Mouse (Mus musculus): ENCODE measurements at regions not wholly inside any gene's neighbourhood (a gene's known extent, or its start where the extent isn't known, plus 50 kb on each side); places are given as distances from the start of the nearest gene placed in this dataset.
A peak's percentile ranks its signal among the peaks of the same experiment; 100 is the strongest.

DNA sequence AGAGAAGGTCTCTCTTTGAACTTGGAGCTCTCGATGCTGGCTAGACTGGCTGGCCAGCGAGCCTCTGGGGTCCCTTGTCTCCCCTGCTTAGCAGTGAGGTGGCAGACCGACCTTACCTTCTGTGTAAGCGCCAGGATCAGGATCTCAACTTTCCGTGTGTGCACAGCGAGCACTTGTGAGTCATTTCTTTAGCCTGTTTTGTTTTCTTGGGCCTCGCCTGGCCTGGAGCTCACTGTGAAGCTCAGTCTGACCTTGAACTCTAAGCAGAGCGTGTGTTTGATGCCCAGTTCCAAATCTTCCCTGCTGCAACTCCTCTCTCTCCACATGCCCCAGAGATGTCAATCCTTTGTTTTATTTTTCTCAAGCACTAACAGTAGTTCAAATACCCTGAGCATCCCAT, 77.6 kb upstream of the Tgfbr2 start:
- TF ChIP-seq CTCF (IDR thresholded peaks at IDR 0.05; ENCODE audit: low read depth): no peak
- no peak overlapping the region for H3K27ac ChIP-seq
- H3K9ac ChIP-seq (ENCODE audit: low read depth, low read length): no peak overlapping the region
- ATAC-seq (replicated peaks; ENCODE audit: low FRiP score, low read depth): no peak
- no peak overlapping the region for H3K4me2 ChIP-seq (ENCODE audit: low read length)
- no peaks in the 10 kb centered on the region for H3K27me3 ChIP-seq (ENCODE audit: insufficient read depth, low read length)
- peaks cover 3% of the 10 kb centered on the region; the same call in 1 of the 2 replicates for H3K9me3 ChIP-seq (replicated peaks; ENCODE audit: low read length)
- no peak overlapping the region for H3K4me3 ChIP-seq (replicated peaks; ENCODE audit: low read depth, low read length)
- no peaks in the 10 kb centered on the region for H3K36me3 ChIP-seq (ENCODE audit: insufficient read depth, low read length)
- 72% methylated on average over 8 of the region's 8 CpGs for WGBS
- no peak for DNase-seq (ENCODE audit: low spot score)
- H3K4me1 ChIP-seq (replicated peaks; ENCODE audit: insufficient read depth, low read length): no peaks in the 10 kb centered on the region

DNA sequence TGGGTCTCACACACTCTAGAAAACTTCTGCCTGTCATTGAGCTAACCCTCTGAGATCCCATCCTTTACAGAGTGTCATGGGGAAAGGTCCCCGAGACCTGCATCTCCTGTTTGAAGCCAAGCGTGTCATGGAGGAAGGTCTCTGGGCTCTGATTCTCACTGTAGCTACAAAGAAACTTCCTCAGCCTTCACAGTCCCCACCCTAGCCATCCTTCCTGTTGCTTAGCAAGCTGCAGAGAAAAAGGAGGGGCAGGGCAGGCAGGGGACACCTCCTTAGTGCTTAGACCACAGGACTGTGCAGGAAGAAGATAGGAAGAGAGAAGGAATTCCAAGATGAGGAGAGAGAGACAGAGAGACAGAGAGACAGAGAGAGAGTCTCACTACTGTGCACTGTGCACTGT, 74.6 kb upstream of the Tgfbr2 start:
- H3K27me3 ChIP-seq (ENCODE audit: insufficient read depth, low read length): no peaks in the 10 kb centered on the region
- H3K9ac ChIP-seq (ENCODE audit: low read depth, low read length): no peak overlapping the region
- no peak for ATAC-seq (replicated peaks; ENCODE audit: low FRiP score, low read depth)
- no peak for TF ChIP-seq CTCF (IDR thresholded peaks at IDR 0.05; ENCODE audit: low read depth)
- DNase-seq (ENCODE audit: low spot score): no peak
- H3K4me3 ChIP-seq (replicated peaks; ENCODE audit: low read depth, low read length): no peak overlapping the region
- H3K4me1 ChIP-seq (replicated peaks; ENCODE audit: insufficient read depth, low read length): no peaks in the 10 kb centered on the region
- H3K36me3 ChIP-seq (ENCODE audit: insufficient read depth, low read length): no peaks in the 10 kb centered on the region
- WGBS: 64% methylated on average over 2 of the region's 2 CpGs
- H3K9me3 ChIP-seq (replicated peaks; ENCODE audit: low read length): peaks cover 3% of the 10 kb centered on the region; the same call in 1 of the 2 replicates
- no peak overlapping the region for H3K4me2 ChIP-seq (ENCODE audit: low read length)
- no peak overlapping the region for H3K27ac ChIP-seq

DNA sequence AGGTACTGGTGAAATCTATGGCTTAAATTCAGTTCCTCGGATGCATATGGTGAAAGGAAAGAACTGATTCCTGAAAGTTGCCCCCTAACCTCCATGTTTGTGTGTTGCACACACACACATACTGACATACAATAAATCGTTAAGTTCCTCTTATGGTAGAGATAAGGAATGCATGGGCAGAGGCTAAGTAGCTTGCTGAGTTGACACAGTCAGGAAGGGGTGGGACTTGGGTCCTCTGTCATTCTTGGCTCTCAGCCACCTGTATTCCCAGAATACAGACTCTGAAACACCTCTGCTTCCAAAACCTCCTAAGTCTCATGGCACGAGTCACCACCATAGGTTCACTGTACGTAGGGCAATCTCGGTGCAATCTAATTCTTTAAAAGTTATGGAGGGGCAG, 70.0 kb upstream of the Tgfbr2 start:
- Histone ChIP-seq H3K27ac (no peak overlapping the region), H3K4me3 (replicated peaks; ENCODE audit: low read depth, low read length) (no peak overlapping the region), H3K36me3 (ENCODE audit: insufficient read depth, low read length) (no peaks in the 10 kb centered on the region), H3K27me3 (ENCODE audit: insufficient read depth, low read length) (no peaks in the 10 kb centered on the region), H3K9me3 (replicated peaks; ENCODE audit: low read length) (no peaks in the 10 kb centered on the region), H3K4me2 (ENCODE audit: low read length) (no peak overlapping the region), H3K4me1 (replicated peaks; ENCODE audit: insufficient read depth, low read length) (0 out of 2 replicates have a peak, but pooled peaks cover under 1% of the 10 kb centered on the region), H3K9ac (ENCODE audit: low read depth, low read length) (no peak overlapping the region)
- no peak for TF ChIP-seq CTCF (IDR thresholded peaks at IDR 0.05; ENCODE audit: low read depth)
- DNase-seq (ENCODE audit: low spot score): peak; percentile 61
- 66% methylated on average over 5 of the region's 5 CpGs for WGBS
- ATAC-seq (replicated peaks; ENCODE audit: low FRiP score, low read depth): no peak

DNA sequence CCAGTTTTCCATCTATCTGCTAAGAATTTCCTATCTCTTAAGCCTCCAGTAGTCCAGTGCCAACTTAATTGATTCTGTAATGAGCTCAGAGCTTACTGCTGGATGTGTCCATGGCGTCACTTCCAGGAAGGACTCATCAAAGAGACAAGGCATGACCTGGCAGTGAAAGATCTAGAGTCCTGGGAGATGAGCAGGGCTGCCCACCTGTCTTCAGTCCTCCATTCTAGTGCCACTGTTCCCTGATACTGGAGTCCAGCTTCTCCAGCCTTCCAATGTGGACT, 69.4 kb upstream of the Tgfbr2 start:
- Histone ChIP-seq H3K27me3 (ENCODE audit: insufficient read depth, low read length) (no peaks in the 10 kb centered on the region), H3K36me3 (ENCODE audit: insufficient read depth, low read length) (no peaks in the 10 kb centered on the region), H3K9me3 (replicated peaks; ENCODE audit: low read length) (no peaks in the 10 kb centered on the region), H3K4me3 (replicated peaks; ENCODE audit: low read depth, low read length) (no peak overlapping the region), H3K4me2 (ENCODE audit: low read length) (no peak overlapping the region), H3K9ac (ENCODE audit: low read depth, low read length) (no peak overlapping the region), H3K4me1 (replicated peaks; ENCODE audit: insufficient read depth, low read length) (0 out of 2 replicates have a peak, but pooled peaks cover 3% of the 10 kb centered on the region), H3K27ac (no peak overlapping the region)
- no peak for DNase-seq (ENCODE audit: low spot score)
- no peak for TF ChIP-seq CTCF (IDR thresholded peaks at IDR 0.05; ENCODE audit: low read depth)
- no peak for ATAC-seq (replicated peaks; ENCODE audit: low FRiP score, low read depth)
- 96% methylated on average over 1 of the region's 1 CpGs for WGBS

DNA sequence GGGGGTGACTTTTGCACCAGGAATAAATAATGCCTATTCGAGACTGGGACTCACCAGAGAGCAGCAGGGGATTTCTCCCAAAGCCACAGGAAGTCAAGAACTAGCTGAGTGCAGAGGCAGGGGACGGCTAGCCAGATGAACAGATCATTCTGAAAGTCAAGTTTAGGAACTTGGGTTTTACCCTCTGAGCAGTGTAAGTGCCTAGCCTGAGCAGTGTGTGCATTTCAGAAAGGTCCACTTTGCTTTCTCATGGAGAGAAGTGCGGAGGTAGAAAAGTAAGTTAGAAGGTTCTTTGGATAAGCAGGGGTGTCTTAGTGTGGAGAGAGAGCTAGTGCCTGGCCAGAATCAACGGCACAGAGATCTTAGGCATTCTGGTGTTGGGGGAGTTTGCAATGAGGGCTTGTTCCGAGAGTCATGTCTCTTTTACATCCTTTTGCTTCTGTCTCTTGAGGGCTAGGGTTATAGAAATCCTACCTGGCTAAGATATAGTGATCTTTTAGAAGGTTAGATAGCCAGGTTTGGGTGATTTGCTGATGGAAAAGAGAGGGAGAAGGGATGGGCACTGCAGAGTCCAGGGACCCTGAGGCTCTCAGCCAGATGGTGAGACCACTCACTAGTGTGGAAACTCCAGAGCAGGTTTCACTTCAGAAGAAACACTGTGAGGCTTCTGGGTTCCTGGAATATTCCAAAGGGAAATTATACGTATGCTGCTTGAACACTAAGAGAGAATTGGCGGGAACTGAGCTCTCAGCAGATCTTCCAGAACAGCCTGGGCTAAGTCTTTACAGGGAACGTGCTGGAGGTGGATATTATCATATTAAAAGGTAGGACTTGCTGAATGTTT, 68.8 kb upstream of the Tgfbr2 start:
- Histone ChIP-seq H3K36me3 (ENCODE audit: insufficient read depth, low read length) (no peaks in the 10 kb centered on the region), H3K4me3 (replicated peaks; ENCODE audit: low read depth, low read length) (no peak overlapping the region), H3K4me2 (ENCODE audit: low read length) (no peak overlapping the region), H3K4me1 (replicated peaks; ENCODE audit: insufficient read depth, low read length) (0 out of 2 replicates have a peak, but pooled peaks cover 3% of the 10 kb centered on the region), H3K9ac (ENCODE audit: low read depth, low read length) (no peak overlapping the region), H3K27ac (no peak overlapping the region), H3K9me3 (replicated peaks; ENCODE audit: low read length) (no peaks in the 10 kb centered on the region), H3K27me3 (ENCODE audit: insufficient read depth, low read length) (no peaks in the 10 kb centered on the region)
- WGBS: 75% methylated on average over 8 of the region's 8 CpGs
- no peak for TF ChIP-seq CTCF (IDR thresholded peaks at IDR 0.05; ENCODE audit: low read depth)
- no peak for DNase-seq (ENCODE audit: low spot score)
- ATAC-seq (replicated peaks; ENCODE audit: low FRiP score, low read depth): no peak

DNA sequence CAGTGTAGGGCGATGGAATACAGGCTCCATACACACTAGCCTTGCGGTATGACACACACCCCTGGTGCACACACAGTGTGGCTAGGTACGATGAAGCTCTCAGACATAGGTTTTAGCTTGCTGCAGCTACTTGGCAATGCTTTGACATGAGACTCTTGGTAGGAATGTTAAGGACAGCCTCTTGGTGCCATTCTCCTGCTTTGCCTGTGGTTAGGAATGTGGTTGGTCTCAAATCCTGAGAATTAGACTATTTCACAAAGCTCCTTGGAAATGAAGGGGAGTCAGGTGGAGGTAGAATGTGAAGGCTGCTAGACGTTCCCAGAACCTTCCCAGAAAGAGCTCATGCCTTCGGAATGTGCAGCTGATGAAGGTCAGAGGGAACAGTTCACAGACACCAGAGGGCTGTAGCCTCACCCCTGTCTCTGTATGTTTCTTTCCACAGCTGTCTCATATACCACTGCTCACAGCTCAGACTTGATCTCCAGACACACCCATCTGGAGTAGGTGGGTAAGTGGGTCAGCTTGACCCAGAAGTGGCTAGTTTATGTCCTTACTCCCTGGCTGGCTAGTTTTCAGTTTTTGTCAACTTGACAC, 66.9 kb upstream of the Tgfbr2 start:
- WGBS: 79% methylated on average over 5 of the region's 5 CpGs
- Histone ChIP-seq H3K27ac (no peak overlapping the region), H3K36me3 (ENCODE audit: insufficient read depth, low read length) (no peaks in the 10 kb centered on the region), H3K4me3 (replicated peaks; ENCODE audit: low read depth, low read length) (no peak overlapping the region), H3K4me1 (replicated peaks; ENCODE audit: insufficient read depth, low read length) (0 out of 2 replicates have a peak, but pooled peaks cover 3% of the 10 kb centered on the region), H3K27me3 (ENCODE audit: insufficient read depth, low read length) (no peaks in the 10 kb centered on the region), H3K4me2 (ENCODE audit: low read length) (no peak overlapping the region), H3K9ac (ENCODE audit: low read depth, low read length) (no peak overlapping the region), H3K9me3 (replicated peaks; ENCODE audit: low read length) (no peaks in the 10 kb centered on the region)
- DNase-seq (ENCODE audit: low spot score) (no peak), ATAC-seq (replicated peaks; ENCODE audit: low FRiP score, low read depth) (0 out of 2 replicates have a peak, but pooled peaks have one; percentile 29)
- no peak for TF ChIP-seq CTCF (IDR thresholded peaks at IDR 0.05; ENCODE audit: low read depth)
